Mouse (Mus musculus): ENCODE results near the gene Gm20883. TPM values are rescaled to one million over a fixed set of nuclear protein-coding genes. Genes with fewer than 3 reads are reported as not detected.
"Not testable (repeated sequence)": the region's sequence is repeated elsewhere in the genome, so short reads cannot be mapped to it uniquely, and the experiment has no call there.

Gm20883 gene
- total RNA-seq (2021) = not detected
- long read RNA-seq, experiment 1 = 0 reads
- long read RNA-seq, experiment 2 = 0 reads

- DNase-seq (ENCODE audit: low spot score in 2 of 2) = not testable (repeated sequence)
Measured at GRCm38 (mm10) chrY:50607951-50608350, at the start of gene Gm20883. Gm20883 (plus strand) TSS chrY:50608251.

Data from layer of hippocampus, postnatal 14 days (tissue).